Mouse (Mus musculus): ENCODE measurements around the gene Fpgs.

Gene Fpgs

GRCm38 (mm10) chr2:32704021-32704421, at the start of gene Fpgs:
Gene Fpgs (minus strand): TSS chr2:32704145.
- DNase-seq: peak; percentile 96

GRCm38 (mm10) chr2:32752181-32752580, 48.2 kb upstream of the Fpgs start:
- no peak for DNase-seq

- no peak for DNase-seq
Measured at GRCm38 (mm10) chr2:32751665-32752033, 47.7 kb upstream of the Fpgs start.

- DNase-seq: peak; percentile 92
Measured at GRCm38 (mm10) chr2:32750887-32751664, 47.1 kb upstream of the Fpgs start.

- no peak for DNase-seq
Measured at GRCm38 (mm10) chr2:32750199-32750598, 46.3 kb upstream of the Fpgs start.

GRCm38 (mm10) chr2:32749082-32749481, 45.1 kb upstream of the Fpgs start:
- no peak for DNase-seq

- DNase-seq: no peak
Measured at GRCm38 (mm10) chr2:32744272-32744982, 40.5 kb upstream of the Fpgs start.

GRCm38 (mm10) chr2:32742173-32742531, 38.2 kb upstream of the Fpgs start:
- no peak for DNase-seq

GRCm38 (mm10) chr2:32741273-32742172, 37.6 kb upstream of the Fpgs start:
- DNase-seq: no peak

GRCm38 (mm10) chr2:32740916-32741272, 36.9 kb upstream of the Fpgs start, which contains the start of gene 6330409D20Rik:
Gene 6330409D20Rik (minus strand): TSS chr2:32741016.
- DNase-seq: no peak

- DNase-seq: no peak
Measured at GRCm38 (mm10) chr2:32739311-32739710, 35.4 kb upstream of the Fpgs start.

GRCm38 (mm10) chr2:32737008-32737407, 33.1 kb upstream of the Fpgs start:
- DNase-seq: no peak

- DNase-seq: no peak
Measured at GRCm38 (mm10) chr2:32736306-32736829, 32.4 kb upstream of the Fpgs start.

- DNase-seq: peak; percentile 78
Measured at GRCm38 (mm10) chr2:32734933-32735332, 31.0 kb upstream of the Fpgs start.

- no peak for DNase-seq
Measured at GRCm38 (mm10) chr2:32734480-32734879, 30.5 kb upstream of the Fpgs start.

- no peak for DNase-seq
Measured at GRCm38 (mm10) chr2:32732695-32733094, 28.8 kb upstream of the Fpgs start.

GRCm38 (mm10) chr2:32731911-32732310, 28.0 kb upstream of the Fpgs start:
- no peak for DNase-seq

- DNase-seq: no peak
Measured at GRCm38 (mm10) chr2:32730854-32731253, 26.9 kb upstream of the Fpgs start.

- DNase-seq: no peak
Measured at GRCm38 (mm10) chr2:32729547-32729946, 25.6 kb upstream of the Fpgs start.

GRCm38 (mm10) chr2:32728463-32728862, 24.5 kb upstream of the Fpgs start:
- peak; percentile 77 for DNase-seq

GRCm38 (mm10) chr2:32727435-32727834, 23.5 kb upstream of the Fpgs start:
- DNase-seq: peak; percentile 98

- no peak for DNase-seq
Measured at GRCm38 (mm10) chr2:32724832-32725790, 21.2 kb upstream of the Fpgs start.
